Mouse (Mus musculus): ENCODE results near the gene Ptch1. TPM values are rescaled to one million over a fixed set of nuclear protein-coding genes. Genes with fewer than 3 reads are reported as not detected.

The Ptch1 gene
- polyA plus RNA-seq, 1 experiment = 2.2 TPM

- Histone ChIP-seq H3K4me2 (ENCODE audit: low read depth) (peak overlapping the region; percentile 85), H3K79me2 (ENCODE audit: control insufficient read depth, insufficient read depth) (no peaks in the 10 kb centered on the region), H3ac (ENCODE audit: control insufficient read depth, insufficient read length) (peak overlapping the region; percentile 54), H3K36me3 (ENCODE audit: control insufficient read depth, insufficient read depth) (no peaks in the 10 kb centered on the region), H3K27me3 (ENCODE audit: control insufficient read depth, insufficient read depth, insufficient read length) (peaks cover 14% of the 10 kb centered on the region), H3K4me3 (peak overlapping the region; percentile 92)
- TF ChIP-seq CEBPB (IDR thresholded peaks at IDR 0.05; ENCODE audit: insufficient read depth, poor library complexity, severe bottlenecking) = no peak
- TF ChIP-seq MYOG (IDR thresholded peaks at IDR 0.05; ENCODE audit: control insufficient read depth in 1 of 3, insufficient read depth in 1 of 3, insufficient read length in 2 of 3, low read depth in 2 of 3) = no peak
- TF ChIP-seq E2F4 (IDR thresholded peaks at IDR 0.05; ENCODE audit: insufficient read depth) = no peak
- TF ChIP-seq USF1 (IDR thresholded peaks at IDR 0.05; ENCODE audit: low read depth) = no peak
- no peak for TF ChIP-seq REST (IDR thresholded peaks at IDR 0.05; ENCODE audit: insufficient read depth, insufficient read length)
- TF ChIP-seq POLR2A (IDR thresholded peaks at IDR 0.05; ENCODE audit: insufficient read length, low read depth) = no peak
- no peak for TF ChIP-seq MAX (IDR thresholded peaks at IDR 0.05; ENCODE audit: low read depth)
- no peak for TF ChIP-seq TCF3 (IDR thresholded peaks at IDR 0.05; ENCODE audit: insufficient read length, low read depth)
- no peak for TF ChIP-seq MYOD1 (IDR thresholded peaks at IDR 0.05; ENCODE audit: control insufficient read depth in 1 of 3, insufficient read length in 2 of 3, low read depth in 2 of 3)
- TF ChIP-seq SRF (IDR thresholded peaks at IDR 0.05; ENCODE audit: control insufficient read depth, insufficient read length, low read depth) = no peak
- no peak for TF ChIP-seq POLR2AphosphoS2 (IDR thresholded peaks at IDR 0.05; ENCODE audit: insufficient read length, low read depth)
- no peak for TF ChIP-seq TCF12 (IDR thresholded peaks at IDR 0.05; ENCODE audit: insufficient read depth, poor library complexity, severe bottlenecking)
Measured at GRCm38 (mm10) chr13:63568306-63568705, 5.1 kb downstream of the Ptch1 start.

GRCm38 (mm10) chr13:63567677-63568293, 5.6 kb downstream of the Ptch1 start:
- no peaks in the 10 kb centered on the region for H3K36me3 ChIP-seq (ENCODE audit: control insufficient read depth, insufficient read depth)
- H3K79me2 ChIP-seq (ENCODE audit: control insufficient read depth, insufficient read depth) = no peaks in the 10 kb centered on the region
- peak overlapping the region; percentile 98 for H3K4me2 ChIP-seq (ENCODE audit: low read depth)
- TF ChIP-seq E2F4 (IDR thresholded peaks at IDR 0.05; ENCODE audit: insufficient read depth) (no peak), POLR2A (IDR thresholded peaks at IDR 0.05; ENCODE audit: insufficient read length, low read depth) (peak; percentile 70), SRF (IDR thresholded peaks at IDR 0.05; ENCODE audit: control insufficient read depth, insufficient read length, low read depth) (peak; percentile 59), TCF12 (IDR thresholded peaks at IDR 0.05; ENCODE audit: insufficient read depth, poor library complexity, severe bottlenecking) (no peak), REST (IDR thresholded peaks at IDR 0.05; ENCODE audit: insufficient read depth, insufficient read length) (no peak), MYOG (IDR thresholded peaks at IDR 0.05; ENCODE audit: control insufficient read depth in 1 of 3, insufficient read depth in 1 of 3, insufficient read length in 2 of 3, low read depth in 2 of 3) (peak in 1 of 3 experiments; percentile 26), MAX (IDR thresholded peaks at IDR 0.05; ENCODE audit: low read depth) (no peak), POLR2AphosphoS2 (IDR thresholded peaks at IDR 0.05; ENCODE audit: insufficient read length, low read depth) (peak; percentile 67), USF1 (IDR thresholded peaks at IDR 0.05; ENCODE audit: low read depth) (peak; percentile 97), CEBPB (IDR thresholded peaks at IDR 0.05; ENCODE audit: insufficient read depth, poor library complexity, severe bottlenecking) (no peak), MYOD1 (IDR thresholded peaks at IDR 0.05; ENCODE audit: control insufficient read depth in 1 of 3, insufficient read length in 2 of 3, low read depth in 2 of 3) (peak in 1 of 3 experiments; percentile 20), TCF3 (IDR thresholded peaks at IDR 0.05; ENCODE audit: insufficient read length, low read depth) (no peak)
- peak overlapping the region; percentile 92 for H3K4me3 ChIP-seq
- peaks cover 9% of the 10 kb centered on the region for H3K27me3 ChIP-seq (ENCODE audit: control insufficient read depth, insufficient read depth, insufficient read length)
- H3ac ChIP-seq (ENCODE audit: control insufficient read depth, insufficient read length) = peak overlapping the region; percentile 54

- Histone ChIP-seq H3K4me2 (ENCODE audit: low read depth) (peak overlapping the region; percentile 98), H3K4me3 (peak overlapping the region; percentile 92), H3K27me3 (ENCODE audit: control insufficient read depth, insufficient read depth, insufficient read length) (no peaks in the 10 kb centered on the region), H3ac (ENCODE audit: control insufficient read depth, insufficient read length) (peak overlapping the region; percentile 79), H3K79me2 (ENCODE audit: control insufficient read depth, insufficient read depth) (peaks cover 12% of the 10 kb centered on the region), H3K36me3 (ENCODE audit: control insufficient read depth, insufficient read depth) (no peaks in the 10 kb centered on the region)
- no peak for TF ChIP-seq SRF (IDR thresholded peaks at IDR 0.05; ENCODE audit: control insufficient read depth, insufficient read length, low read depth)
- peak; percentile 49 for TF ChIP-seq USF1 (IDR thresholded peaks at IDR 0.05; ENCODE audit: low read depth)
Measured at GRCm38 (mm10) chr13:63566018-63567015, 7.1 kb downstream of the Ptch1 start.

- Histone ChIP-seq H3K27me3 (ENCODE audit: control insufficient read depth, insufficient read depth, insufficient read length) (no peaks in the 10 kb centered on the region), H3K36me3 (ENCODE audit: control insufficient read depth, insufficient read depth) (no peaks in the 10 kb centered on the region), H3ac (ENCODE audit: control insufficient read depth, insufficient read length) (peak overlapping the region; percentile 79), H3K79me2 (ENCODE audit: control insufficient read depth, insufficient read depth) (peaks cover 12% of the 10 kb centered on the region), H3K4me3 (peak overlapping the region; percentile 92), H3K4me2 (ENCODE audit: low read depth) (peak overlapping the region; percentile 98)
- TF ChIP-seq POLR2A (IDR thresholded peaks at IDR 0.05; ENCODE audit: insufficient read length, low read depth) (peak; percentile 12), CEBPB (IDR thresholded peaks at IDR 0.05; ENCODE audit: insufficient read depth, poor library complexity, severe bottlenecking) (no peak)
Measured at GRCm38 (mm10) chr13:63565320-63566017, 7.9 kb downstream of the Ptch1 start.

Measured in myocyte (in vitro differentiated cells).